Mouse (Mus musculus): Measurements from ENCODE around the gene Tmppe. TPM values are rescaled to one million over a fixed set of nuclear protein-coding genes. Genes with fewer than 3 reads are reported as not detected.

The Tmppe gene
- polyA plus RNA-seq, 1 experiment = 1.2 TPM

DNA sequence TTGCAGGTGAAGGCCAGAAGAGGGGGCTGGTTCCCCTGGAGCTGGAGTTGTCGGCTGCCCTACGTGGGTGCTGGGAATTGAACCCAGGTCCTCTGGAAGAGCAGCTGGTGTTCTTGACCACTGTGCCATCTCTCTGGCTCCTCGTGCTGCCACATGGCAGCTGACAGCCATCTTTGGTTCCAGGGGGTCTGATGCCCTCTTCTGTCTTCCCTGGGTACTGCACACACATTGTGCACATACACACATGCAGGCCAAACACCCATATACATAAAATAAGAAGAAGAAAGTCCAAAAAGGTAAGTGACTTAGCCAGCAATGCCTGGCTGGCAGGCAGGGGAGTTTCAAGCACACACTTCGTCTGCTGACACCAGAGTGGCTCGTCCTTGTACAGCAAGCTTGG lies 24.7 kb downstream of the Tmppe start:
- Histone ChIP-seq H3K36me3 (ENCODE audit: control insufficient read depth, insufficient read depth, low read length) (no peaks in the 10 kb centered on the region), H3K27ac (ENCODE audit: control insufficient read depth, insufficient read depth, low read depth, low read length) (no peak overlapping the region), H3K27me3 (ENCODE audit: control insufficient read depth, insufficient read depth, low read length) (no peaks in the 10 kb centered on the region), H3K4me3 (ENCODE audit: control insufficient read depth, low read depth, low read length) (no peak overlapping the region), H3K4me1 (ENCODE audit: control insufficient read depth, insufficient read depth, low read length) (no peaks in the 10 kb centered on the region)
- TF ChIP-seq POLR2A (IDR thresholded peaks at IDR 0.05; ENCODE audit: control insufficient read depth, low read depth, low read length) (no peak), CTCF (IDR thresholded peaks at IDR 0.05; ENCODE audit: control insufficient read depth, insufficient read depth, insufficient replicate concordance, low read depth, low read length) (0 out of 2 replicates have a peak, but pooled peaks have one; percentile 12)

- TF ChIP-seq POLR2A (IDR thresholded peaks at IDR 0.05; ENCODE audit: control insufficient read depth, low read depth, low read length) (no peak), CTCF (IDR thresholded peaks at IDR 0.05; ENCODE audit: control insufficient read depth, insufficient read depth, insufficient replicate concordance, low read depth, low read length) (no peak)
- H3K36me3 ChIP-seq (ENCODE audit: control insufficient read depth, insufficient read depth, low read length) = no peaks in the 10 kb centered on the region
- no peak overlapping the region for H3K4me3 ChIP-seq (ENCODE audit: control insufficient read depth, low read depth, low read length)
Observed at GRCm38 (mm10) chr9:114426201-114426600, 25.3 kb downstream of the Tmppe start.

DNA sequence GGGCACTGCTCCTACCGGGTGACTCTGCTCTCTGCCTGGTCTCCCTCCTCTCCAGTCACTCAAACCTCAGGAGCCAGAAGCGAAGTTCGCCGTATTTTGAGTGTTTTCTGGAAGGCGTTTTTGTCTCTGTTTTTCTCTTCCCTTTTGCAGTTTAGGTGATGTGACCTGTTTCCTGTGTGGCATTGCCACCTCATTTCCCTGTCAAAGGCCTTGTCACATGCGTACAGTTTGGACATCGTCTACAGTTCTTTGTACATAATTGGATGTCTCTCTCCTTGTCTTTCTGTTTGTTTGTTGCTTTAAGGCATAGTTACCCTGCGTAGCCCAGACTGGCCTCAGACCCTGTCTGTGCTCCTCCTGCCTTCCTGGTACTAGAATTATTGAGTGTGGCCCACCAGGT lies 26.5 kb downstream of the Tmppe start:
- H3K4me3 ChIP-seq (ENCODE audit: control insufficient read depth, low read depth, low read length) = no peak overlapping the region
- no peak overlapping the region for H3K27ac ChIP-seq (ENCODE audit: control insufficient read depth, insufficient read depth, low read depth, low read length)
- H3K4me1 ChIP-seq (ENCODE audit: control insufficient read depth, insufficient read depth, low read length) = no peaks in the 10 kb centered on the region
- TF ChIP-seq CTCF (IDR thresholded peaks at IDR 0.05; ENCODE audit: control insufficient read depth, insufficient read depth, insufficient replicate concordance, low read depth, low read length) = no peak
- TF ChIP-seq POLR2A (IDR thresholded peaks at IDR 0.05; ENCODE audit: control insufficient read depth, low read depth, low read length) = no peak
- H3K36me3 ChIP-seq (ENCODE audit: control insufficient read depth, insufficient read depth, low read length) = no peaks in the 10 kb centered on the region
- no peaks in the 10 kb centered on the region for H3K27me3 ChIP-seq (ENCODE audit: control insufficient read depth, insufficient read depth, low read length)

More at GRCm38 (mm10) chr9:114426201-114426600, 25.3 kb downstream of the Tmppe start:
- no peaks in the 10 kb centered on the region for H3K27me3 ChIP-seq (ENCODE audit: control insufficient read depth, insufficient read depth, low read length)
- H3K27ac ChIP-seq (ENCODE audit: control insufficient read depth, insufficient read depth, low read depth, low read length) = no peak overlapping the region
- no peaks in the 10 kb centered on the region for H3K4me1 ChIP-seq (ENCODE audit: control insufficient read depth, insufficient read depth, low read length)

DNA sequence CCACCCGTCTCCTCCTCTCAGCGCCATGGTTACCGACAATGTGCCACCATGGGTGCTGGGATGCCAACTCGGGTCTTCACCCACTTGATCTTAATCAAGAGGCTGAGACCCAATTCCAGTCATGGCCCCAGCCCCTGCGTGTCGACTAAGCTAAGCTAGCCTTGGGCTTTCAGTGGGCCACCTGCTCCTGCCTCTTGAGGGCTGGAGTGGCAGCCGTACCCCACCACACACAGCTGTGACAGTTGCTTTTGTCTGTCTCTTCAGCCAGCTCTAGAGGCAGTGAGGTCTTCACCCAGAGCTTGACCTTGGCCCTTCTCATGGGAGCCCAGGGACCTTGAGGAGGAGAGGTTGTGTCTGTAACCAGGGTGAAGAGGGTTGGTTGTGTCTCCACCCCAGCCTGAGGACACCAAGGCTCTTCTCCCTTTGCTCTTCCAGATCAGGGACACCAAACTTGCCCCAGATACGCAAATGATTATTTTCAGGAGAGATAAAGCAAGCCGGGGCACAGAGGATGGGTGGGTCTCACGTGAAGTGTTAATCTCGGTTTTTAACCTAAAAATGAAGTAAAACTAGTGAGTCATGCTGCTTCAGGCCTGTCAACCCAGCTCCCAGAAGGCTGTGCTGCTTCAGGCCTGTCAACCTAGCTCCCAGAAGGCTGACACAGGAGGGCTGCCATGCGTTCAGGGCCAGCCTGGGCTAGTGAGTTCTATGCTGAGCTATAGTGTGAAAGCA lies 27.4 kb downstream of the Tmppe start:
- Histone ChIP-seq H3K36me3 (ENCODE audit: control insufficient read depth, insufficient read depth, low read length) (no peaks in the 10 kb centered on the region), H3K27me3 (ENCODE audit: control insufficient read depth, insufficient read depth, low read length) (no peaks in the 10 kb centered on the region), H3K27ac (ENCODE audit: control insufficient read depth, insufficient read depth, low read depth, low read length) (no peak overlapping the region), H3K4me1 (ENCODE audit: control insufficient read depth, insufficient read depth, low read length) (no peaks in the 10 kb centered on the region), H3K4me3 (ENCODE audit: control insufficient read depth, low read depth, low read length) (no peak overlapping the region)
- TF ChIP-seq CTCF (IDR thresholded peaks at IDR 0.05; ENCODE audit: control insufficient read depth, insufficient read depth, insufficient replicate concordance, low read depth, low read length) = no peak
- TF ChIP-seq POLR2A (IDR thresholded peaks at IDR 0.05; ENCODE audit: control insufficient read depth, low read depth, low read length) = no peak

- no peaks in the 10 kb centered on the region for H3K4me1 ChIP-seq (ENCODE audit: control insufficient read depth, insufficient read depth, low read length)
- H3K4me3 ChIP-seq (ENCODE audit: control insufficient read depth, low read depth, low read length) = no peak overlapping the region
- TF ChIP-seq CTCF (IDR thresholded peaks at IDR 0.05; ENCODE audit: control insufficient read depth, insufficient read depth, insufficient replicate concordance, low read depth, low read length) (no peak), POLR2A (IDR thresholded peaks at IDR 0.05; ENCODE audit: control insufficient read depth, low read depth, low read length) (no peak)
- H3K36me3 ChIP-seq (ENCODE audit: control insufficient read depth, insufficient read depth, low read length) = no peaks in the 10 kb centered on the region
- no peak overlapping the region for H3K27ac ChIP-seq (ENCODE audit: control insufficient read depth, insufficient read depth, low read depth, low read length)
- H3K27me3 ChIP-seq (ENCODE audit: control insufficient read depth, insufficient read depth, low read length) = no peaks in the 10 kb centered on the region
Observed at GRCm38 (mm10) chr9:114435668-114436067, 34.8 kb downstream of the Tmppe start.

DNA sequence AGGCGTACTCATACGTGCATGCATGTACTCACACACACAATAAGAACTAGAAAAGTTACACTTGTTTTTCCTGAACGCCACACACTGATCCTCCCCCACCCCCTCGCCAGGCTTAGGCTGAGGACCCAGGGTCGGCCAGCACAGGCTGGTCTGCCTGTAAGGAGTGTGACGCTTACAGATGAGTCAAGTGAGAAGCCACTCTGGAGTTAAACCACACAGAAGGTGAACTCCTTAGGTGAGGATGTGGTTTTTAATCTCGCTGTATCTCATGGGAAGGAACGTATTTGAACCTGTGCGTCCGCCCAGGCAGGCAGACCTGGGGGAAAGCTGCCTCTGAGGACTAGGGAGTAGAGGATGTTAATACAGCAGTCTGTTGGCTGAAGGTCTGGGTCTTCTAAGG lies 39.6 kb downstream of the Tmppe start:
- Histone ChIP-seq H3K4me1 (ENCODE audit: control insufficient read depth, insufficient read depth, low read length) (no peaks in the 10 kb centered on the region), H3K27ac (ENCODE audit: control insufficient read depth, insufficient read depth, low read depth, low read length) (no peak overlapping the region), H3K36me3 (ENCODE audit: control insufficient read depth, insufficient read depth, low read length) (no peaks in the 10 kb centered on the region), H3K27me3 (ENCODE audit: control insufficient read depth, insufficient read depth, low read length) (no peaks in the 10 kb centered on the region), H3K4me3 (ENCODE audit: control insufficient read depth, low read depth, low read length) (no peak overlapping the region)
- TF ChIP-seq CTCF (IDR thresholded peaks at IDR 0.05; ENCODE audit: control insufficient read depth, insufficient read depth, insufficient replicate concordance, low read depth, low read length) (no peak), POLR2A (IDR thresholded peaks at IDR 0.05; ENCODE audit: control insufficient read depth, low read depth, low read length) (no peak)

DNA sequence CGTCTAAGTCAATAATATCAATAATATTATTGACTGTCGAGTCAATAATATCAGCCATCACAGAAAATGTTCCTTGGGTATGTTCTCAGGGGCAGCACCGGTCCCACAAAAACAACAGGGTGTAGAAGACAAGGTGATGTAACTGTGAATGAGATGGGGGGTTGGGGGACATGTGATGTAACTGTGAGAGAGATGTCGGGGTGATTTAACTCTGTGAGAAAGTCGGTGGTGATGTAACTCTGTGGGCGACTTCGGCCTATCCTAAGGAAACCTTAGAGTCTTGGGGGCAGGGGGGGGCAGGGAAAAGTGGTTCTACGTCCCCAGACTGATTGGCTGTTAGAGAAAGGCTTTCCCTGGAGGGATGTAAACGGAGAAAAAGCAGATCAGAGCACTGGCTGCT lies 41.3 kb downstream of the Tmppe start:
- H3K4me3 ChIP-seq (ENCODE audit: control insufficient read depth, low read depth, low read length) = no peak overlapping the region
- H3K36me3 ChIP-seq (ENCODE audit: control insufficient read depth, insufficient read depth, low read length) = no peaks in the 10 kb centered on the region
- TF ChIP-seq CTCF (IDR thresholded peaks at IDR 0.05; ENCODE audit: control insufficient read depth, insufficient read depth, insufficient replicate concordance, low read depth, low read length) = no peak
- no peak for TF ChIP-seq POLR2A (IDR thresholded peaks at IDR 0.05; ENCODE audit: control insufficient read depth, low read depth, low read length)
- no peak overlapping the region for H3K27ac ChIP-seq (ENCODE audit: control insufficient read depth, insufficient read depth, low read depth, low read length)
- no peaks in the 10 kb centered on the region for H3K27me3 ChIP-seq (ENCODE audit: control insufficient read depth, insufficient read depth, low read length)
- H3K4me1 ChIP-seq (ENCODE audit: control insufficient read depth, insufficient read depth, low read length) = no peaks in the 10 kb centered on the region

Data from testis, adult 2 months (tissue).